Mouse (Mus musculus) liver, adult (tissue): ENCODE measurements around the gene Tnfsf13.

Experiments
- GATA4 ChIP-seq: IDR thresholded peaks from 2 replicates; pipeline ENCODE4 v1.6.1; 2014; ENCODE audit warnings: mild to moderate bottlenecking, low read length; ENCODE audit not compliant: insufficient replicate concordance

Tnfsf13 gene

DNA sequence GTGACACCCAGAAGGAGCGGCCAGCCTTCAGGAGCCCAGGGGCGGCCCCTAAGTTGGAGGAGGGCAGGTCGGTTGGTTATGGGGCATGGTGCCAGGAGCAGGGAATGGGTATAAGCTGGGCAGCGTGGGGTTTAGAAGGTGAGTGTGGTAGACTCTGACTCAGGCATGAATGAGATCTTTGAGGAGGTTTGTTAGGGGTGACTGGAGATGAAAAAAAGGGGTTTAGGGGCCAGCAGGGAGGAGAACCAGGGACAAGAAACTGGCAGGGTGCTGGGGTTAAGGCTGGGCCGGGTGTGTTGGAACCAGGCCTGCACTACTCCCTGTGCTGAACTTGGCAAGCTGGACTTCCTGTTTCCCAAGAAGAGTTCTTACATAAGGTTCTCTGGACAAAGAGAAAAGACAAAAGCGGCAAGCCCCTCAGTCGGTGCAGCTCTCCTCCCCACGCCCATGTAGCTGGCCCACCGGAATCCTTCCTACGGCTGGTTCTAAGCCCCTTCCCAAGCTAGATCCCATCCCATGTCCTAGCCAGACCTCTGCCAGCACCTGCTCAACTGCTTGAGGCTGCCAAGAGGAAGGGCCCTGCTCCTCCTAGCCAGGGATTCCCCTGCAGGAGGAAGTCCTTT, at the start of gene Tnfsf13:
TSS of gene Tnfsf13 (minus strand) at position 259 of the 623 bp plus-strand sequence.
- no peak for TF ChIP-seq GATA4

DNA sequence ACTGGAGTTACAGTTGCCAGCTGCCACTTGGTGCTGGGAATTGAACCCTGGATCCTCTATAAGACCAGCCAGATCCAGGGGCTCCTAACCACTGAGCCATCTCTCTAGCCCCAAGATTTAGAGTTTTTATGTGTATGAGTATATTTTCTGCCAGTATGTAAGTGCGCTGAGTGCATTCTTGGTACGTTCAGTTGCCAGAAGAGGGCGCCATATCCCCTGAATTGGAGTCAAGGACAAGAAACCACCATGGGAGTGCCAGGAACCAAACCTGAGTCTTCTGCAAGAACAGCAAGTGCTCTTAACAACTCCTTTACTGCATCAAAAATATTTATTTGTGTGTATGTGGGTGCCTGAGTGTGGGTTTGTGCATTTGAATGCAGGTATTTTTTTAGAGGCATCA, 43.5 kb upstream of the Tnfsf13 start:
- TF ChIP-seq GATA4, result no peak

DNA sequence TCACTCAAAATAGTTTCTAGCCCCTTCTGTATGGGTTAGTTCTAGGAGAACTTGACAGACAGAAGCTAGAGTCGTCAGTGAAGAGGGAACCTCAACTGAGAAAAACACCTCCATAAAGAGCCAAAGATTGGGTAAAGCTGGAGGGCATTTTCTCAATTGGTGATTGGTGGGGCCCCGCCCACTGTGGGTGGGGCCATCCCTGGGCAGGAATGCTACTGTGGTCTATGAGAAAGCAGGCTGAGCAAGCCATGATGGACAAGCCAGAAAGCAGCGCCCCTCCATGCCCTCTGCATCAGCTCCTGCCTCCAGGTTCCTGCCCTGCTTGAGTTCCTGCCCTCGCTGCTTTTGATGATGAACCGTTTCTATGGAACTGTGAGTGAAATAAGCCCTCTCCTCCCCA, 40.4 kb upstream of the Tnfsf13 start:
- no peak for TF ChIP-seq GATA4

DNA sequence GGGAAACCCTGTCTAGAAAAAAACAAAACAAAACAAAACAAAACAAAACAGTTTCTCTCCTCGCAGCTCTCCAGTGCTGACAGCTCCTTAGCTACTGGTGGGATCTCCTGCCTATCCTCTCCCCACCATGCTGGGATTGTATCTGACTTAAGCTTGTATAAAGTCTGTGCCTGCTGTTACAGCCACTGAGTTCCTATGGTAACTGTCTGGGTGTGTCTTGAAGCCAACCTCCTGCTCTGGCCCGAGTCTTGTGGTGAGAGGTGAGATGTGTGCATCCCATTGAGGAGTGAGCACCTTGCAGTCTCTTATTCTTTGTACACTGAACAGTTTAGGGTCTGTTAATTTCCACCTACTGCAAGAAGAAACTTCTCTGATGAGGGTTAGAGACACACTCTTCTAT, 37.5 kb upstream of the Tnfsf13 start:
- no peak for TF ChIP-seq GATA4

DNA sequence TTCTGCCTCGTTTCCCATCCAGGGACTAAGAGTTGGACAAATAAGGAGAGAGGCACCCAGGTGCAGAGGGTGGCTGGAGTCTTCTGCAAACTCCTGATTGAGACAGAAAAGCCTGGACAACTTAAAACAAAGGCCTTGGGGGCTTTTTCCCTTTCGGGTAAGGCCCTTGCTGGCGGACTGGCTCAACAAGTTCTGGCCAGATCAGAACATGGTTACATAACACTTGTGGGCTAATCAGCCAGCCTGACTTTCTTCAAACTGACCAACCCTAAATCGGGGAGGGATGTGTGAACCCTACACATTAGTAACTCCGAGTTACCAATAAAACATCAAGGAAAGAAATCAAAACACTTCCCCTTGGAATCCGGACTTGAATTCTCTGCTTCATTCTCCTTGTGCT, 35.3 kb upstream of the Tnfsf13 start:
- no peak for TF ChIP-seq GATA4

DNA sequence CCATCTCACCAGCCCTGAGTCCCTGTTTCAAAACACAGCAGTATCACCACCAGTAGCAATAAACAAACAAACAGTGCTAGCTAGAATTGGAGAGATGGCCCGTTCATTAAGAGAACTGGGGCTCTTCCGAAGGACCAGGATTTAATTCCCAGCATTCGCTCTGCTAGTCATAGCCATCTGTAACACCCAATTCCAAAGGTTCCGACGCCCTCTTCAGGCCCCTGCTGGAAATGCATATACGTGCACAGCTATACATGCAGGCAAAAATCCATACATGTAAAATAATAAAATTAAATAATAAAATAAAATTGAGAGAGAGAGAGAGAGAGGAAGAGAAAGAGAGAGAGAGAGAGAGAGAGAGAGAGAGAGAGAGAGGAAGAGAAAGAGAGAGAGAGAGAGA, 33.8 kb upstream of the Tnfsf13 start:
- TF ChIP-seq GATA4, result no peak

DNA sequence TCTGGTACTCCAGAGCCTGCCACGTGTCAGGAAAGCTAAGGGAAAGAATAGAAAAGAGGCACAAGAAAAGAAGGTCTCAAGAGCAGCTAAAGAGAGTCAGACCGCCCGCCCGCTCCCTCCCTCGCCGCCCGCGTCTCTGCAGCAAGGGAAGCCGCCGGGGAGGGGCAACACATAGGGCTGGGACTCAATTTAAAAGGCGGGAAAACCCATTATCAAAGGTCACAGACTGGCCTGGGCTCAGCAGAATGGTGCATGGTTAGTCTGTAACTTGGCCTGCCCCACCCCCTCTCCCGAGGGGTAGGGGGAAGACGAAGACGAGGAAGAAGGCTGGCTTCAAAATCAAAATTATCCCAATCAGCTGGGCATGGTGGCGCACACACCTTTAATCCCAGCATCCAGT, 33.1 kb upstream of the Tnfsf13 start:
- no peak for TF ChIP-seq GATA4

DNA sequence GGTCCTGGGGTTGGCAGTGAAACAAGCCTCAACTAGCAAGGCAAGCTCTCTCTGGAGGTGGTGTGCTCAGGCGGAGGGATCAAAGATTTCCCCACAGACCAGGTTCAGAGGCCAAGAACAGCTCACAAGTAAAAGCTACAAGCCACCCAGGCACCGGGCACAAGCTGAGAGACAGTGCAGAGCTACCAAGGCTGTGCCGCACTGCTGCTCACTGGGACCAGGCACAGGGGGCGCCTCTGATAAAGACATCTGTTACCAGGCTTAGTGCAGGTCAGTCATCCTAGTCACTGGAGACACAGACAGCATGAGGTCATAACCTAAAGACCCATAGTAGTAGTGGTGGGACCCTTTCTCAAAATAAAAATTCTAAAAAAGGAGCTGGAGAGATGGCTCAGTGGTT, 31.4 kb upstream of the Tnfsf13 start:
- TF ChIP-seq GATA4, result no peak

DNA sequence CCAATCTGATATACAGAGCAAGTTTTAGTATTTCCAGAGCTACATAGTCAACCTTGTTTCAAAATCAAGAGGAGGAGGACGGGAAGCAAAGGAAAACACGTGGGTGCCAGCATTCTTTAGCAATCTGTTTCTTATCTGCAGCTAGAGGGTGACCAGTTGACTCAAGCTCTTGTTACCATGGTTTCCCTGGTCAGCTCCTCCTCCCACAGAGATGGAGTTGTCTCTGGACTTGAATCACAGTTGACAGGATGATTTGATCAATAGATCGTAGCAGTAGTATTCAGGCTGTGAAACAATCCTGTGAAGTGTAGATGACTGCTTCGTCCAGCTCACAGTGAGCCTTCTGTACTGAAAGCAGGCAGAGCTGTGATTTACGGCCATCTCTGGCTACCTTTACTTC, 30.3 kb upstream of the Tnfsf13 start:
- peak; percentile 99 for TF ChIP-seq GATA4

DNA sequence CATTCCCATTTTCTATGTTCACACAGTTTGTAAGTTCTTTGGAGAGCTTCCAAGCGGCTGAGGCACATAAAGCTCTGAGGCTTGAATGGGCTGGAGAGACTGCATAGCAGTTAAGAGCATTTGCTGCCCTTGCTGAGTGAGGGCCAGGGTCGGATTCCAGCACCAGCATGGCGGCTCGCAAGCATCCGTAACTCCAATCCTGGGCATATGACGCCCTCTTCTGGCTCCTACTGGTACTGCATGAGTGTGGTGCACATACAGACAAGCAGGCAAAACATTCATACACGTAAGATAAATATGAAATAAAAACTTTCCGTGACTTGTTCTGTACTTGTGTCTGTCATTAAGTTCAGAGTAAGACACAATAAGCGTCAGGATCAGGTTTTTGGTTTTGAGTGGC, 29.9 kb upstream of the Tnfsf13 start:
- no peak for TF ChIP-seq GATA4

DNA sequence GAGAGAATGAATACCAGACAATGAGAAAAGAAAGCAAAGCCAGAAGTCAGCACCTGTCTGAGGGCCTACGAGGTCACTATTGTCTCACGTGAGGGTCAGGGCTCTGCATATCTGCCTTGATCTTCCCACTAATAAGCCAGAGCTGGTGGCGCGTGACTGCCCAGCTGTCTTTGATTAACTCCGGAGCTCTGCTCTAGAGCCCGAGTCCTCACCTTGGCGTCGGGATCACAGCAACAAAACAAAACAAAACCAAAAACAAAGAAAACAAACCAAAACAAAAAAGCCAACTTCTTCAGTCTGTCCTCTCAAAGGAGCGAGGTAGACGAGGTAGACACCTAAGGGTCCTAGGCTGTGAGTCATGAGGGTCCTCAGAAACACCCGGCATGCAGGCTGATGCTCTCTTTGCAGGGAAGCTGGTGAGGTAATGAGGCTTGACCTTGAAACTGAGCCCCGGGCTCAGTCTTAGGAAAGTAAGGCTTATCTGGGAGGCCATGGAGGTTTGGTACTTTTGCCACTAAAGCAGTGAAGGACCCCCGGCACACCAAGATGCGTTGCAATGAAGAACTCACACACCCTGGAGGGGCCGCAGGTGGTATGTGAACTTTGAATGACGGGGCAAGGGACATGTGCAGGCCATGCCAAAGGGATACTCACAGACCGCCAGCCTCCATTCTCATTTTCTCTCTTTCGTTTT, 29.2 kb upstream of the Tnfsf13 start:
- no peak for TF ChIP-seq GATA4

DNA sequence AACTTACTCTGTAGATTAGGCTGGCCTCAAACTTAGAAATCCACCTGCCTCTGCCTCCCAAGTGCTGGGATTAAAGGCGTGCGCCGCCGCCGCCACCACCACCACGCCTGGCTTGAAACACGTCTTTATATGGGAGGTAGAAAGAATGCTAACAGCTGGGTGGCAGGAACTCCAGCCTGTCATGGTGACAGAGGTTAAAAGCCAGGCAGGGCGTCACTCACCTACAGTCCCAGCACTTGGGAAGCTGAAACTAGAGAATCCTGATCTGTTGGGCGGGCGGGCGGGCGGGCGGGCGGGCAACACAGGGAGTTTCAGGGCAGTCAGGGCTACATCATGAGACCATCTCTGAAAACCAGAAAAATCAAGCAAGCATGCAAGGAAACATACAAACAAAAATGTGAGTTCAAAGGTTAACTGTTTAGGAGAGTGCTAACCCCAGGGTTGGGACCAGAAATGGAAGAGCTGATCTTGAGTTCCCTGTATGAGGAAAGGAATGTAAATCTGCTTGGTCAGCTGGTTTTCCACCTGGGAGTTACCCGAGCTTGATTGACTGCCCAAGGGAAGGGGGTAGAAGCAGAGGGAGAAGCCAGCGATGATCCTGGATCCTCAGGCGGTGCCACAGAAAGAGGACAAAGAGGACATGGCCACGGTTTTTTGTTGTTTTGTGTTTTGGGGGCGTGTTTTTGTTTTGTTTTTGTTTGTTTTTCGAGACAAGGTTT, 27.5 kb upstream of the Tnfsf13 start:
- TF ChIP-seq GATA4, result no peak

DNA sequence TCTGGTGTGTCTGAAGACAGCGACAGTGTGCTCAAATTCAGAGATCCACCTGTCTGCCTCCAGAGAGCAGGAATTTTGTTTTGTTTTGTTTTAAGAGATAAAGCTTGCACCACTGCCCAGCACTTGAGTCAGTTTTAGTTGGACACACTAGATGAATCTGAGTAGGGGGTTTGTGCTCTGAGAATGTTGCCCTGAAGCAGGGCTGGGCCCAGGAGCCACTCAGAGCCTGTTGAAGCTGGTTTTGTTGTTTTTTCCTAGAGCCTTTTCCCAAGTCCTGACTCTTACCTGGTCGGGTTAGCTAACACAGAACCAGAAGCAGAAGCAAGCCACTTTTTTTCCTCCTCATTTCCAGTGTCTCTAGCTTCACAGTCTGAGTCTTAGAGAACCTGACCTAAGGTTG, 25.5 kb upstream of the Tnfsf13 start:
- TF ChIP-seq GATA4, result no peak

DNA sequence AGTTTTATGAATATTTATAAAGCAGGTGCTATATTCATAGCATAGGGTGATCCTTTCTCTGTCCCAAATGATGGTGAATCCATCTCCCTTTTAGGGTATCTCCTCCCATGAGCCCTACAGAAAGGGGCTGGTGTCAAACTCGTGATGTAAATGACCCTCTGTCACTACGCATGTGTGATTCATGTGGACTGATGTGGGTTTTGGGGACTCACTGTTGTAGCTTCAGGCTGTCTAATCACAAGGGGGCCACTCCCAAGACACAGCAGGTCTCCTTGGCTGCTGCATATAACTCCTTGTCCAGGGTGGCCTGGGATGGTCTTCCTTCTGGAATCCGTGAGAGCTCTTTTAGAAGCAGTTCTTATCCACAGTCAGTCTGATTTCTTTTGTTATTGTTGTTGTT, 24.9 kb upstream of the Tnfsf13 start:
- no peak for TF ChIP-seq GATA4

DNA sequence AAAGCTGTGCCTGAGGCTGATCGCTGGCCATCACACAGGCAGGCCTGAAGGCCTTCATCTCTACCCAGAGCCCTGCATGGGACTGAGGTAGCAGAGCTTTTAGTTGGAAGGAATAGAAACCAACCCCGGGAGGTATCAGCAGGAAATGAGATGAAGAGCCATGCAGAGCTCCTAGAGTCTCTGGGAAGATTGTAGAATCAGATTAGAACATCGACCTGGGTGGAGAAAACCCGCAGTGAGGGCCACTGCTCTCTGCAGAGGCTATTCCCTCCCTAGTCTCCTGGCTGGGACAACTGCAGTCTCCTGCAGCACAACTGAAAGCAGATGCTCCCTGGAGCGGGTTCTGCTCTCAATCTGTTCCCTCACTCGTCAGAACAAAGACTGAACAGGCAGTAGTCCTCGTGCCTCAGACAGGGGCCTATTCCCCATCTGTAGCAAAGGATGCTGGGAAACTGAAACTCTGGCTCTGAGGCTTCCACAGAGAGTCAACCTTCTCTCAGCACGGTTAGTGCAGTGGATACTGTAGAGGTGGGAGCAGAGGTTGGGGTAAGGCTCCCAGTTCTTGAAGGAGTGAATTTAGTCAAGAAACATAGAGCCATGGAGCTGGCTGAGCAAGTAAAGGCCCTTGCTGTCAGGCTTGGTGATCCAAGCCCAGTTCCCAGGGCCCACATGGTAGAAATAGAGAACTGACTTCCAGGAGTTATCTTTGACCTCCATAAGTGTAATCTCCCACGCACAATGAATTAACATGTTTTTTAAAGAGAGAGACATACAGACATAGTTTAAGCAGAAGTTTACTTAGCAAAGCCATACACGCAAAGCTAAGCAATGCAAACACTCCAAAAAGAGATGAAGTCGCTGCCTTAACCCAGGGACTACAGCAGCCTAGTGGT, 24.2 kb upstream of the Tnfsf13 start:
- no peak for TF ChIP-seq GATA4

DNA sequence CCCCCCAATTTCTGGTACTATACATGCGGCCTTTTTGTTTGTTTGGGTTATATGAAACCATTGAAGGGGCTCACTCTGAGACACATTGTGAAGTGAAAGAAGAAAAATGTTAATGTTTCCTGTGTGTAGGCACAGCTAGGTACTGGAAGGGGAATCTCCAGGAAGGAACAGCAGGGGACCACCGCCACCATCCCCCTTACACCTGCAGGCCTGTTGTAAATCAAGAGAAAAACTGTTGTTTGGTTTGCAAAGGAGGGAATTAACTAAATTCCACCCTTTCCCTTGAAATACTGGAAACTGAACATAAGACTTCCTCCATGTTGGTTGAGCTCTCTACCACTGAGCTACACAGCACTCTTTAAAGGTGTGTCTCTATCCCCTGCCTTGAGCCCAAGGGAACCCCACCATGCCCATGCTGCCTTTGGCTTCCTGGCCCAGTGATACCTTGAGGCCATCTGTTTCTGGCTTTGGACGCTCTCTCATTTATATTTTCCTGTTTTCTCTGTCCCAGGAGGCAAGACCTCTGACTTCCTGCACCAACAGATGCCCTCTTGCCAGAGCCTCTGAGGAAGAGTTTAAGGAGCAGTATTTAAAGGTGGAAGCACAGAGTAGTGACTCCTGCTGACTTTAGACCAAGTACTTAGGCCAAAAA, 23.2 kb upstream of the Tnfsf13 start:
- no peak for TF ChIP-seq GATA4
